Mouse (Mus musculus) forebrain, postnatal 0 days (tissue): ENCODE data around the gene Rpl13a. TPM values are rescaled to one million over a fixed set of nuclear protein-coding genes. Genes with fewer than 3 reads are reported as not detected.

Experiments
- ATAC-seq: fragments of 200-750 bp; cut with Nextera tagmentation; 2 replicates; pipeline ENCODE4 v1.8.0; 2017; ENCODE audit warnings: mild to moderate bottlenecking, moderate library complexity
- DNase-seq: peaks from one replicate; pipeline ENCODE4 v3.0.0-alpha.2; 2015
- H3K27ac ChIP-seq: fragments of 300-500 bp; sonication (generic); 2 replicates; pipeline ENCODE4 v1.5.1; 2014; ENCODE audit warnings: low read depth, mild to moderate bottlenecking, antibody characterized with exemption, low read length, moderate library complexity, mixed read lengths
- H3K27me3 ChIP-seq: fragments of 300-500 bp; sonication (generic); 2 replicates; pipeline ENCODE4 v1.6.1; 2014; ENCODE audit warnings: mild to moderate bottlenecking, low read length, mixed read lengths; ENCODE audit not compliant: insufficient read depth
- H3K36me3 ChIP-seq: fragments of 300-500 bp; sonication (generic); 2 replicates; pipeline ENCODE4 v1.6.1; 2014; ENCODE audit warnings: mild to moderate bottlenecking, moderate library complexity; ENCODE audit not compliant: insufficient read depth
- H3K4me1 ChIP-seq: fragments of 300-500 bp; sonication (generic); 2 replicates; pipeline ENCODE4 v1.6.1; 2014; ENCODE audit warnings: antibody characterized with exemption; ENCODE audit not compliant: insufficient read depth
- H3K4me2 ChIP-seq: fragments of 300-500 bp; sonication (generic); 2 replicates; pipeline ENCODE4 v1.6.1; 2014; ENCODE audit warnings: low read depth, mild to moderate bottlenecking, moderate library complexity
- H3K4me3 ChIP-seq: fragments of 300-500 bp; sonication (generic); 2 replicates; pipeline ENCODE4 v1.5.1; 2014; ENCODE audit warnings: low read depth, low read length, mixed read lengths
- H3K9ac ChIP-seq: fragments of 300-500 bp; sonication (generic); 2 replicates; pipeline ENCODE4 v1.6.1; 2014; ENCODE audit warnings: mild to moderate bottlenecking
- H3K9me3 ChIP-seq: fragments of 300-500 bp; sonication (generic); 2 replicates; pipeline ENCODE4 v1.6.1; 2016; ENCODE audit warnings: low read length
- CTCF ChIP-seq: sonication (generic); IDR thresholded peaks from 2 replicates; pipeline ENCODE4 v1.5.1; 2016; ENCODE audit warnings: antibody characterized with exemption, control low read depth, low read depth
- WGBS: fragments of 180-500 bp; shearing (Covaris S2); extraction: QIAGEN DNeasy Blood & Tissue Kit; methylation state at CpG from one replicate; pipeline ENCODE4 v1.1.7; 2014; 5-methylcytosine and 5-hydroxymethylcytosine counted together
- polyA plus RNA-seq: library from polyadenylated mRNA; unstranded; fragments of >200 nt; fragmentation: Nextera tagmentation; extraction: Ambion mirVana; gene quantifications from 2 replicates; pipeline ENCODE4 v1.2.1, GENCODE M21; 2015
- total RNA-seq: library from RNA; depleted of rRNA; stranded (reverse); fragments of >200 nt; gene quantifications from 2 replicates; pipeline ENCODE4 v1.2.3, GENCODE M21; 2014

The Rpl13a gene
- total and polyA plus RNA-seq, 2 experiments from 2014 or later: 852 to 2,018 TPM

DNA sequence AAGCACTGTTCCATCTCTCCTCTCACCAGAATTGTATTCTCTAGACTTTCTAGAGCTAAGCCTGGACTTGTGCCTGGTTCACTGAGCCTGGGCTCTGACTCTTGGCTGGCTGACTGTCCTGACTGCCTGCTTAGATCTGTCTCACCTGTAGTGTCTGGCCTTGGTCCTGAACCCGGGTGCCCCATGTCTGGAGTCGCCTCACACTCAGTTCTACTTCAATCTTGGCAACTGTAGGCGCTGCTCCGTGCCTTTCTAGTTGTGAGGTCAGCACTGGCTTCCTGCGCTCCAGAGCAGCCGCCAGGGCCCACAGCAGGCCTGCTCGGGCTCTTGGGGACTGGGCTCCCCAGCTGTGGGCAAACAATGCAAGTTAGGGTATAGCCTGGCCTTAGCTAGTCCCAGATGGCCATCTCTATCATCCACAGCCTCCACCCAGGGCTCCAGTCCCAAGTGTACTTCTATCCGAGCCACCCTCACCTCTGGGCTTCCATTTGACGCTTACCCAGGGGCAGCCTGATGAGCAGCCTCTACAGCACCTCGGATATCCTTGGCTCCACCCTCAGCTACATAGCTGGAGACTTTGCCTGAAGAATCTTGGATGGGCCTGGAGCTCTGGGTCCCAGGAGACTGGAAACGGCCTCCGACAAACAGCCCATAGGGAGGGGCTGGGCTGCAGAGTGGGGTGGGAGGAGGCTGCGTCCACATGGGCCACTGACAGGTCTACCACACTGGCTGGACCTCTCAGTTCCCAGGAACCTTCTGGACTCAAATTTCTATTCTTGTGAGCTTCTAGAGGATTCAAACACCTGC is 16.0 kb upstream of the Rpl13a start:
- DNase-seq (no peak), ATAC-seq (no peak)
- Histone ChIP-seq H3K27ac (no peak overlapping the region), H3K9ac (no peak overlapping the region), H3K4me2 (no peak overlapping the region), H3K9me3 (no peaks in the 10 kb centered on the region), H3K36me3 (0 out of 2 replicates have a peak, but pooled peaks cover 5% of the 10 kb centered on the region), H3K4me3 (no peak overlapping the region), H3K27me3 (no peaks in the 10 kb centered on the region), H3K4me1 (no peaks in the 10 kb centered on the region)
- TF ChIP-seq CTCF: no peak
- 91% methylated on average over 13 of the region's 13 CpGs for WGBS

DNA sequence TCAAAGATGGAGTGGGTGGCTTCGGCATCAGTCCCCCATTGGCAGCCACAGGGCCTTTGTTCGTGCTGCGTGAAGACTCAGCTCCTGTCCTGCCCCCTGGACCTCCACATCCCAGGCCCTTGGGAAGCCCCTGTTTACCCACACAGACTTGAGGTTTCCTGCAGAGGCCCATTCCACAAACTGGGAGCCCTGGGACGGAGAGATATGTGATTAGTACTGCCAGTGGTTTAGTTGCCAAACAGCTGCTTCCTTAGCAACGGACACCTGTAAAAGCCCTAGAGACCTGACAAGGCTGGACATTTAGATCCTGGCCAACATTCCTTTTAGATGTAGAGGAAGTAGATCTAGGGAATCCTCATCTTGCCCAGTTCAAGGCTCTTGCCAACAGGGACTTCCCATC is 13.4 kb upstream of the Rpl13a start:
- no peak overlapping the region for H3K27ac ChIP-seq
- no peak for TF ChIP-seq CTCF
- no peak overlapping the region for H3K4me2 ChIP-seq
- 91% methylated on average over 5 of the region's 5 CpGs for WGBS
- H3K4me1 ChIP-seq: no peaks in the 10 kb centered on the region
- H3K27me3 ChIP-seq: 0 out of 2 replicates have a peak, but pooled peaks cover 3% of the 10 kb centered on the region
- DNase-seq (no peak), ATAC-seq (no peak)
- 0 out of 2 replicates have a peak, but pooled peaks cover 5% of the 10 kb centered on the region for H3K36me3 ChIP-seq
- H3K9ac ChIP-seq: no peak overlapping the region
- no peaks in the 10 kb centered on the region for H3K9me3 ChIP-seq
- H3K4me3 ChIP-seq: no peak overlapping the region

DNA sequence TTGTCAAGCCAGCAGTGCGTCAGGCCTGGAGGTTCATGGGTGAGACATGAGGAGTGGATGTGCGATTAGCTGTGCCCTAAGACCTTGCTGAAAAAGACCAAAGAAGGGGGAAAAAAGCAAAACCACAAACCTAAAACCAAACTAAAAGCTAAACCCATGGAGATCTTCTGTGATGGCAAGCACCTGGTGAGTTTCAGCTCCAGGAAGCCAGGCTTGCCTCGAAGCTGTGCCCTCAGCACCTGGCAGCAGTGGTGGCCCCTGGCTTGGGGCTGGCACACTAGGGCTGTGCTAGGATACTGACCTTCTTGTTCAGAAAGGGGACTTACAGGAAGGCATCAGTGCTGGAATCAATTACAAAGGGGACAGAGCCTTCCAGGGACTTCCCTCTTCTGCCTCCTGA is 12.8 kb upstream of the Rpl13a start:
- Histone ChIP-seq H3K4me1 (no peaks in the 10 kb centered on the region), H3K27ac (no peak overlapping the region), H3K4me3 (no peak overlapping the region)

DNA sequence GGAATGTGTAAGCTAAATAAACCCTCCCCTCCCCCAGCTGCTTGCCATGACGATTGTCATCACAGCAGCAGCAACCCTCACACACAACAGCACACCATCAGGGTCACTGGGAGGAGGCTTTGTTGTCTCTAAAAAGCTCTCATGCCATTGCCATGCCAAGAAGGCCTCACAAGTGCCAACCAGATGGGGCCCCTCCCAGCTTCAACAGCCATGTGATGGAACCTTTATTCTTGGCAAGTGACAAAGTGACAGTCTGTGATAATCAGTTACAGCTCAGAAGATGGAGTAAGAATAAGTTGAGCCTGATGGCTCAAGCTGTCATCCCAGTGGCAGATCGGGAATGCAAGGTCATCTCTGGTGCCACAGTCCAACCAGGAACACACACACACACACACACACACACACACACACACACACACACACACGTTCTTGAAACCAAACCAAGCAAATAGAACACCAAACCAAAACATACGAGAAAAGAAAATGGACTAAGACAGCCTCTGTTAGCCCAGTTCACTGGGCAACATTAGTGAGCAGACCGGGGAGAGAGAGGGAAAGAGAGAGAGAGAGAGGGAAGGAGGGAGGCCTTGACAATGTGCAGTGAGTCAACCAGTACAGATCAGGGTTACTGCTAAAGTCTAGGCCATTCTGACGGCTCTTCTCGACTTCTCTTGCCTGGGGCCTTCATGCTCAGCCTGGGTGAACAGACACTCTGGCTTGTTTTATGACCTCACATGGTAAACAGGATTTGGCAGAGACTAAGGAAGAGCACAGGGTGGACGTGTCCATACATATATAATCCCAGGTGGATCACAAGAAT is 11.6 kb upstream of the Rpl13a start:
- H3K36me3 ChIP-seq: 0 out of 2 replicates have a peak, but pooled peaks cover 5% of the 10 kb centered on the region
- no peak overlapping the region for H3K9ac ChIP-seq
- no peak overlapping the region for H3K4me3 ChIP-seq
- DNase-seq (no peak), ATAC-seq (no peak)
- 0 out of 2 replicates have a peak, but pooled peaks cover 3% of the 10 kb centered on the region for H3K27me3 ChIP-seq
- H3K9me3 ChIP-seq: no peaks in the 10 kb centered on the region
- 75% methylated on average over 8 of the region's 8 CpGs for WGBS
- no peak overlapping the region for H3K4me2 ChIP-seq
- no peak overlapping the region for H3K27ac ChIP-seq
- no peaks in the 10 kb centered on the region for H3K4me1 ChIP-seq
- TF ChIP-seq CTCF: no peak

More for the DNA sequence above, 12.8 kb upstream of the Rpl13a start:
- H3K9ac ChIP-seq: no peak overlapping the region
- H3K4me2 ChIP-seq: no peak overlapping the region
- DNase-seq (no peak), ATAC-seq (no peak)
- H3K36me3 ChIP-seq: 0 out of 2 replicates have a peak, but pooled peaks cover 5% of the 10 kb centered on the region
- WGBS: 80% methylated on average over 3 of the region's 3 CpGs
- TF ChIP-seq CTCF: no peak
- no peaks in the 10 kb centered on the region for H3K9me3 ChIP-seq
- H3K27me3 ChIP-seq: 0 out of 2 replicates have a peak, but pooled peaks cover 3% of the 10 kb centered on the region

GRCm38 (mm10) chr7:45138403-45138802 is 9.8 kb upstream of the Rpl13a start:
- Histone ChIP-seq H3K9me3 (no peaks in the 10 kb centered on the region), H3K9ac (no peak overlapping the region), H3K4me3 (no peak overlapping the region), H3K27ac (no peak overlapping the region), H3K4me2 (no peak overlapping the region), H3K4me1 (no peaks in the 10 kb centered on the region), H3K36me3 (no peaks in the 10 kb centered on the region), H3K27me3 (0 out of 2 replicates have a peak, but pooled peaks cover 3% of the 10 kb centered on the region)
- no peak for ATAC-seq
- WGBS: 72% methylated on average over 1 of the region's 1 CpGs
- DNase-seq: no peak
- TF ChIP-seq CTCF: no peak

- no peak for ATAC-seq
- no peaks in the 10 kb centered on the region for H3K4me1 ChIP-seq
- no peak overlapping the region for H3K4me2 ChIP-seq
- no peak overlapping the region for H3K27ac ChIP-seq
- no peak overlapping the region for H3K9ac ChIP-seq
- no peak for TF ChIP-seq CTCF
- WGBS: 85% methylated on average over 12 of the region's 12 CpGs
- DNase-seq: no peak
- no peak overlapping the region for H3K4me3 ChIP-seq
- H3K36me3 ChIP-seq: no peaks in the 10 kb centered on the region
- H3K27me3 ChIP-seq: 0 out of 2 replicates have a peak, but pooled peaks cover 3% of the 10 kb centered on the region
- H3K9me3 ChIP-seq: no peaks in the 10 kb centered on the region
Measured at GRCm38 (mm10) chr7:45137171-45138006, 8.8 kb upstream of the Rpl13a start.
